Mouse (Mus musculus) ES-Bruce4 (cell line): Measurements from ENCODE around the gene Trpc3. TPM values are rescaled to one million over a fixed set of nuclear protein-coding genes. Genes with fewer than 3 reads are reported as not detected.

Experiments
- H3K27ac ChIP-seq: 2 replicates; pipeline ENCODE4 v1.5.1; 2012; ENCODE audit warnings: low read length, inconsistent platforms; ENCODE audit not compliant: insufficient read depth
- H3K27me3 ChIP-seq: 2 replicates; pipeline ENCODE4 v1.6.1; 2012; ENCODE audit warnings: mild to moderate bottlenecking, low read length, inconsistent platforms; ENCODE audit not compliant: control insufficient read depth, poor library complexity, insufficient read depth, severe bottlenecking
- H3K36me3 ChIP-seq: 2 replicates; pipeline ENCODE4 v1.6.1; 2012; ENCODE audit warnings: inconsistent platforms, mild to moderate bottlenecking, low read length, moderate library complexity; ENCODE audit not compliant: control insufficient read depth, poor library complexity, insufficient read depth, severe bottlenecking
- H3K4me1 ChIP-seq: one replicate; pipeline ENCODE4 v1.8.1; 2011; ENCODE audit warnings: low read length; ENCODE audit not compliant: control insufficient read depth, insufficient read depth
- H3K4me3 ChIP-seq: 2 replicates; pipeline ENCODE4 v1.5.1; 2011; ENCODE audit warnings: low read depth, mild to moderate bottlenecking, low read length
- H3K9ac ChIP-seq: 2 replicates; pipeline ENCODE4 v1.6.1; 2012; ENCODE audit warnings: low read depth, mild to moderate bottlenecking, inconsistent platforms; ENCODE audit not compliant: poor library complexity, severe bottlenecking
- H3K9me3 ChIP-seq: replicated peaks from 2 replicates; pipeline ENCODE4 v1.6.1; 2012; ENCODE audit warnings: mild to moderate bottlenecking, low read length, inconsistent platforms; ENCODE audit not compliant: control insufficient read depth, poor library complexity, insufficient read depth, severe bottlenecking
- CTCF ChIP-seq: IDR thresholded peaks from one replicate; pipeline ENCODE4 v1.8.1; 2011; ENCODE audit warnings: low read depth, low read length
- EP300 ChIP-seq: IDR thresholded peaks from 2 replicates; pipeline ENCODE4 v1.6.1; 2011; ENCODE audit warnings: low read depth, low read length; ENCODE audit not compliant: insufficient read depth
- POLR2A ChIP-seq: IDR thresholded peaks from one replicate; pipeline ENCODE4 v1.8.1; 2011; ENCODE audit warnings: low read length; ENCODE audit not compliant: insufficient read depth
- polyA plus RNA-seq: library from polyadenylated mRNA; stranded (reverse); fragments of >200 nt; gene quantifications from 2 replicates; pipeline ENCODE4 v1.2.4, GENCODE M21; 2011; ENCODE audit warnings: low read depth; ENCODE audit not compliant: missing spikeins, insufficient read depth, insufficient read length

The Trpc3 gene
- not detected in 2 replicates for polyA plus RNA-seq

DNA sequence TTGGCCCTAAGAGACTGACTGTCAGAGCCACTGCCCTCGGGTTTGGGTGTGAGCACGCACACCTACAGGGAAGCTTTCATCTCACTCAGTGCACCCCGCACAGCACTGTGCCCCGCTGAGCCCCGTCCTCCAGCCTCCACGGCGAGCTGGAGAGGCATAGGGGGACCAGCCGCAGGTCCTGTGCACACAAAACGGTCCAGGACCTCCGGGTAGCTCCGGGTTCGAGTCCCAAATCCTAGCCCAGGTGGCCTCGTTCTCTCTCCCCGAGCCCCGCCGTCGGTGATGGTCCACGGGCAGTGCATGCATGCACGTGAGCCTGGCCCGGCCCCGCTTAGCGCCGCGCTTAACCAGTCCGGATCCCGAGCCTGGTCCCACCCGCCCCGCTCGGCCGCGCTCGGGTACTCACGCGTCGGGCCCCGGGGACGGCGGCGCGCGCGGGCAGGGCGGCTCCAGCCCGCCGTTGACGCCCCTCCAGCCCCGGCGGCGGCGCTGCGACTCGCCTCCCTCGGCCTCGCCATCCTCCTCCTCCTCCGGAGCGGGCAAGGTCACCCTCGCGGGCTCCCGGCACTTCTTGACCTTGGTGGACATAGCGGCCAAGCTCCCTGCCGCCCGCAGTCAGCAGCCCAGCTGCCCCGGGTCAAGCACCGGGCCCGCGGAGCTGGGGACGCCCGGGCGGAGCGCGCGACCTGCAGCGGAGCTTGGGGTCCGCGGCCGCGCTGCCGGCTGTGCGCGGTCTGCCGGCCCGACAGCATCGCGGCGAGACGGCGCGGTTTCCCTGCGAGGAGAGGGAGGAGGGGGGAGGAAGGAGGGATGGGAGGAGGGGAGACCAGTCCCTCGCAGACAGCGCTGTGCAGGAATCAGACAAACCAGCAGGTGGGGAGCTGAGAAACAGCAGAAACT is at the start of gene Trpc3:
Gene Trpc3 (minus strand): TSS at position 776 of the 900 bp plus-strand sequence.
- H3K27me3 ChIP-seq, result peaks cover 11% of the 10 kb centered on the region; the same call in 1 of the 2 replicates
- no peaks in the 10 kb centered on the region; the same call in 1 of the 2 replicates for H3K9me3 ChIP-seq
- no peaks in the 10 kb centered on the region for H3K4me1 ChIP-seq
- no peaks in the 10 kb centered on the region for H3K36me3 ChIP-seq
- peak within 1 kb of the TSS; percentile 61 for H3K4me3 ChIP-seq
- H3K9ac ChIP-seq, result peak within 1 kb of the TSS; percentile 49; the same call in 1 of the 2 replicates
- no peak for TF ChIP-seq EP300
- no peak for TF ChIP-seq CTCF
- TF ChIP-seq POLR2A, result no peak
- no peak within 1 kb of the TSS for H3K27ac ChIP-seq

GRCm38 (mm10) chr3:36738071-36738470 is 48.1 kb upstream of the Trpc3 start:
- TF ChIP-seq CTCF, result no peak
- no peak for TF ChIP-seq POLR2A
- no peak for TF ChIP-seq EP300
- Histone ChIP-seq H3K27me3 (no peaks in the 10 kb centered on the region), H3K4me1 (no peaks in the 10 kb centered on the region), H3K9ac (no peak overlapping the region), H3K36me3 (no peaks in the 10 kb centered on the region), H3K9me3 (no peaks in the 10 kb centered on the region), H3K27ac (no peak overlapping the region), H3K4me3 (no peak overlapping the region)

GRCm38 (mm10) chr3:36733075-36733474 is 43.1 kb upstream of the Trpc3 start:
- Histone ChIP-seq H3K9ac (no peak overlapping the region), H3K4me1 (no peaks in the 10 kb centered on the region), H3K27me3 (no peaks in the 10 kb centered on the region; the same call in 1 of the 2 replicates), H3K4me3 (no peak overlapping the region), H3K9me3 (no peaks in the 10 kb centered on the region), H3K27ac (no peak overlapping the region), H3K36me3 (no peaks in the 10 kb centered on the region)
- TF ChIP-seq EP300, result no peak
- TF ChIP-seq POLR2A, result no peak
- TF ChIP-seq CTCF, result no peak

GRCm38 (mm10) chr3:36726545-36726944 is 36.6 kb upstream of the Trpc3 start:
- Histone ChIP-seq H3K9me3 (no peaks in the 10 kb centered on the region), H3K4me1 (no peaks in the 10 kb centered on the region), H3K27me3 (no peaks in the 10 kb centered on the region; the same call in 1 of the 2 replicates), H3K27ac (no peak overlapping the region), H3K36me3 (no peaks in the 10 kb centered on the region), H3K9ac (no peak overlapping the region), H3K4me3 (no peak overlapping the region)
- TF ChIP-seq POLR2A (no peak), CTCF (no peak), EP300 (no peak)

- TF ChIP-seq POLR2A (no peak), EP300 (no peak), CTCF (no peak)
- H3K27me3 ChIP-seq, result no peaks in the 10 kb centered on the region
These were observed 31.9 kb upstream of the Trpc3 start for GRCm38 (mm10) chr3:36721850-36722249.

DNA sequence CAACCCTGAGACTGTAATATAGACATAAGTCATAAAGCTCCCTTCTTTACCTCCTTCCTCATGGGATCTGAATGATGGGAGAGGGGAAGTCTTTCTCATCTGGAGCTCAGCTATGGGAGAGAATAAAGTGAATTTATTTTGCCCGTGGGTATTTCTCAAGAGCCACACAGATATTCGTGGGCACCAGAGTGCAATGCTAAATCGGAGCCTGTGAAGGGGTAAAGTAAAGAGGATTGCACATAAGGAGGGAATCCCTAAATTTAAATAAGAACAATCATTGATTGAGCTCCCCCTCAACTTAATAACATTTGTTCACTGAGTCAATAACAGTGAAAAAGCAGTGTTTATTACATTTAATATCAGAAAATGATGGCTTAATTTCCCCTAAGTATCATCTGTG is 19.6 kb upstream of the Trpc3 start:
- H3K4me1 ChIP-seq, result no peaks in the 10 kb centered on the region
- H3K27me3 ChIP-seq, result no peaks in the 10 kb centered on the region
- no peak for TF ChIP-seq POLR2A
- TF ChIP-seq CTCF, result no peak
- no peak for TF ChIP-seq EP300

More at GRCm38 (mm10) chr3:36721850-36722249, 31.9 kb upstream of the Trpc3 start:
- Histone ChIP-seq H3K4me1 (no peaks in the 10 kb centered on the region), H3K9ac (no peak overlapping the region), H3K36me3 (no peaks in the 10 kb centered on the region), H3K9me3 (no peaks in the 10 kb centered on the region), H3K4me3 (no peak overlapping the region), H3K27ac (no peak overlapping the region)

More for the DNA sequence above, 19.6 kb upstream of the Trpc3 start:
- Histone ChIP-seq H3K4me3 (no peak overlapping the region), H3K36me3 (no peaks in the 10 kb centered on the region), H3K27ac (no peak overlapping the region), H3K9ac (no peak overlapping the region), H3K9me3 (no peaks in the 10 kb centered on the region; the same call in 1 of the 2 replicates)
